Mouse (Mus musculus): Measurements from ENCODE around the gene Dbp. TPM values are rescaled to one million over a fixed set of nuclear protein-coding genes. Genes with fewer than 3 reads are reported as not detected.

Dbp gene
- polyA plus RNA-seq, 1 experiment from 2014 or later = 3.3 TPM

DNA sequence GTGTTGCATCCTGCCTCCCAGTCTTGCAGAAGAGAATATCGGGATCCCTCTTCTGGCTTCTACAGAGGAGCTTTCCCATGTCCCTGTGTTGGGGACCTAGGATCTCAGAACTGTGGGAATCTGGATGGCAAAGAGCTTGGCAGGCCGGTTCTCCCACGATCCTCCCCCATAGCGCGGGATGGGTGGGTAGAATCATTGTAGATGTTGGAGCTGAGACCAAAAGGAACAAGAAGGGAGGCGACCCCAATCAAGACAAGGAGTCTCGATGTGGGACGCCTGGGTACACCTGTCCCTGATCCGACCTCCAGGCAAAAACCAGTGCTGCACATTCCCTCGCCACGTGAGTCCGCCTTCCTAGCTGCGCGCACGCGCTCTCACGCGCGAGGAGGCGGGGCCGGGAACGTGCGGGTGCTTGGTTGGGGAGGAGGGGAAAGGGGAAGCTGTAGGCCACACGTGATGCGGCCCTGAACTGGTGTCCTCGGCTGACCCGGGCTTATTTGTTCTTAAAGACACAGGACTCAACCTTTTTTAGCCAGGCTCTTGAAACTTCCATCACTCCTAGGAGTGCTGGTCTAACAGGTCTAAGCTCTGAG, 2.6 kb downstream of the Dbp start:
- Histone ChIP-seq H3K4me1 (peaks cover 78% of the 10 kb centered on the region), H3K27me3 (replicated peaks) (no peaks in the 10 kb centered on the region), H3K36me3 (peaks cover 28% of the 10 kb centered on the region), H3K4me2 (peak overlapping the region; percentile 91), H3K9me3 (replicated peaks) (no peaks in the 10 kb centered on the region), H3K4me3 (replicated peaks) (peak overlapping the region; percentile 52), H3K9ac (replicated peaks) (peak overlapping the region; percentile 67; the same call in 1 of the 2 replicates), H3K27ac (replicated peaks) (peak overlapping the region; percentile 77)
- under 1% methylated on average over 27 of the region's 27 CpGs for WGBS
- no peak for ATAC-seq (ENCODE audit: low FRiP score)

DNA sequence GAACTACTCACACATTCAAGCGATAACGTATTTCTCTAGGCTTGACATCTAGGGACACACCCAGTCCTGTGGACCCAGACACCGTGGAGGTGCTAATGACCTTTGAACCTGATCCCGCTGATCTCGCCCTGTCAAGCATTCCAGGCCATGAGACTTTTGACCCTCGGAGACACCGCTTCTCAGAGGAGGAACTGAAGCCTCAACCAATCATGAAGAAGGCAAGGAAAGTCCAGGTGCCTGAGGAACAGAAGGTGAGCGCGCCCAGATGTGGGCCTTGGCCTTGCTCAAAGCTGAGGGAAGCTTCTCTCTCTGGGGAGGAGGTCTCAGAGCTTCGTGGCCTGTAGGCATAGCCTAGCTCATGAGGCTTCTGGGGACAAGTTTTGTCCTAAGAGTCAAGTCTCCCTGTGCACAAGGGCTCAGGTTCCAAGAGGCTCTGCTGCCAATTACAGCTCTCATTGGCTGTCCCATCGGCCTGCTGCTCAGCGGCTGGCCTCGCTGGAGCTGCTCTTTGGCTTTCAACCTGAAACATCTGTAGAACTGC, 3.4 kb downstream of the Dbp start:
- Histone ChIP-seq H3K27me3 (replicated peaks) (no peaks in the 10 kb centered on the region), H3K9ac (replicated peaks) (no peak overlapping the region), H3K9me3 (replicated peaks) (no peaks in the 10 kb centered on the region), H3K27ac (replicated peaks) (peak overlapping the region; percentile 77; the same call in 1 of the 2 replicates), H3K4me1 (peaks cover 73% of the 10 kb centered on the region), H3K36me3 (peaks cover 37% of the 10 kb centered on the region), H3K4me2 (peak overlapping the region; percentile 91), H3K4me3 (replicated peaks) (no peak overlapping the region)
- 54% methylated on average over 13 of the region's 13 CpGs for WGBS
- no peak for ATAC-seq (ENCODE audit: low FRiP score)

DNA sequence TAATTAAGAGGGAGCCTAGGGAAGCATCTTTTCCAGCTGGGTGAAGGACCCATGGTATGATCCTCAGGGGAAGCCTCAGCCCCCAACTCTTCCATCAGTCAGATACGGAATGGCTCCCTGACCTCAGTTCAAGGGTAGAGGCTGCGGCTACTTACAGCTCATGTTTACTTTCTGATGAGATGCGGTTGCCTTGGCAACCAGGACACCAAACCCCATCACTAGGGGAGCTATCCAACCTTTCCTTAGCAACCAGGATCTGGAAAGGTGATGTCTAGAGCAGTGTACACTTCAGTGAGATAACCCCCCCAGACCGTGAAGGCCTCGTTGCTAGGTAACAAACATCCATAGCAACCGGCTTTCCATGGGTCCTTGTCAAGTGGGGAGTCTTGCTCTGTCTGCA, 4.1 kb downstream of the Dbp start:
- H3K4me1 ChIP-seq = peaks cover 68% of the 10 kb centered on the region
- H3K27me3 ChIP-seq (replicated peaks) = no peaks in the 10 kb centered on the region
- WGBS = 27% methylated on average over 6 of the region's 6 CpGs
- H3K27ac ChIP-seq (replicated peaks) = peak overlapping the region; percentile 14; the same call in 1 of the 2 replicates
- H3K9ac ChIP-seq (replicated peaks) = no peak overlapping the region
- no peak for ATAC-seq (ENCODE audit: low FRiP score)
- H3K4me3 ChIP-seq (replicated peaks) = no peak overlapping the region
- no peaks in the 10 kb centered on the region for H3K9me3 ChIP-seq (replicated peaks)
- peak overlapping the region; percentile 91 for H3K4me2 ChIP-seq
- peaks cover 40% of the 10 kb centered on the region for H3K36me3 ChIP-seq

DNA sequence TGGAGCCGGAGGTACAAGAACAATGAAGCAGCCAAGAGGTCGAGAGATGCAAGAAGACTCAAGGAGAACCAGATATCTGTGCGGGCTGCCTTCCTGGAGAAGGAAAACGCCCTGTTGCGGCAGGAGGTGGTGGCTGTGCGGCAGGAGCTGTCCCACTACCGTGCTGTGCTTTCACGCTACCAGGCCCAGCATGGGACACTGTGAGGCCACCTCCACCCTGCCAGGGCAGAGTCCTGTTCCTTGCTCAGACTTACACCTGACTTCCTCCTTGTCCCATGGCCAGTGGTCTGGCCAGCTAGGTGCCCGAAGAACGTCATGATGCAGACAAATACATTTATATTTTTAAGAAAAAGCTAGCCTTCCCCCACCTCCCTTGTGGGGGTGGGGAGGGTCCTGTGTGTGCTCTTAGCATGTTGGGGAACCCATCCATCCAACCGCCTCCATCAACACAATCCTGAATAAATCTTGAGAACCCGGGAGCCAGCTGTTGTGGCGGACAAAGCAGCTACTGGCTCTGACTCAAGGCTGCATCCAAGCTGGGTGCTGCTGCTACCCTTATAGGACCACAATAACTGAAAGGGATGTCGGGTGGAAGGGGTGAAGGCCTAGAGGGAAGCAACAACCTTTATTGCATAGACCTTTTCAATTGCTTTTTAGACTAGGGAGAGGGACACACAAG, 4.9 kb downstream of the Dbp start:
- Histone ChIP-seq H3K9me3 (replicated peaks) (no peaks in the 10 kb centered on the region), H3K4me3 (replicated peaks) (no peak overlapping the region), H3K27me3 (replicated peaks) (no peaks in the 10 kb centered on the region), H3K36me3 (peaks cover 40% of the 10 kb centered on the region), H3K4me1 (peaks cover 74% of the 10 kb centered on the region), H3K27ac (replicated peaks) (peak overlapping the region; percentile 14; the same call in 1 of the 2 replicates), H3K4me2 (0 out of 2 replicates have a peak overlapping the region, but pooled peaks have one; percentile 91), H3K9ac (replicated peaks) (no peak overlapping the region)
- no peak for ATAC-seq (ENCODE audit: low FRiP score)
- WGBS = 72% methylated on average over 14 of the region's 14 CpGs

DNA sequence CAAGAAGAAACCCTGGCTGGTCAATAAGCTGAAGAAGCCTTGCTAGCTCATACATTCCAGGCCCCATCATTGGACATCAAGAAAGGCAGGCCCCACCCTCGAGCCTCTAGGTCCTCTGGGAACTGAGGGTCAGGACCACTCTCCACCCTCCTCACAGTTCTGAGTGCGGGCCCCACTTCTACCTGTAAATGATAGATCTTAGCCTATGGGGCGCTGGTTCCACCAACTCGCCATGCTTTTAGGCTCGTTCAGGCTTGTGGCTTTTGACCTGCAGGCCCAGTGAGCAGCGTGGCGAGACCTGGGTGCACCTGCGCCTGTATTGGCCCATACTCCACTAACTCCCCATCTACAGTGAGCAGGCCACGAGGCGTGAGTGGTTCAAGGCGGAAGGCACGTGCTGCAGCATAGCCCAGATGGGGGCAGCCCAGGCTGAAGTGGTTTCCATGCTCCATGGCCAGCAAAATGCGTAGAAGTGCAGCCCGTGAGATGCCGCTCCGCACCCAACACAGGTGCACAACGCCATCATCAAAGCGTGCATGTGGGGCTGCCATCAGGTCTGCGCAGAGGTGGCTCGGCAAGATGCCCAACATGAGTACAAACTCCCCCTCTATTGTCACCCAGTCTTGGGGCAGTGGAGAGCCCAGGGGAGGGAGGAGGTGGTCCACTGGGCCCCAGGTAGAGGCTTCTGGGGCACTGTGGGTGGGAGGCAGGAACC, 5.7 kb downstream of the Dbp start:
- H3K27ac ChIP-seq (replicated peaks) = no peak overlapping the region
- WGBS = 96% methylated on average over 20 of the region's 20 CpGs
- peaks cover 40% of the 10 kb centered on the region for H3K36me3 ChIP-seq
- no peak for ATAC-seq (ENCODE audit: low FRiP score)
- no peaks in the 10 kb centered on the region for H3K27me3 ChIP-seq (replicated peaks)
- no peak overlapping the region for H3K4me3 ChIP-seq (replicated peaks)
- H3K4me1 ChIP-seq = peaks cover 72% of the 10 kb centered on the region
- H3K4me2 ChIP-seq = no peak overlapping the region
- H3K9ac ChIP-seq (replicated peaks) = no peak overlapping the region
- H3K9me3 ChIP-seq (replicated peaks) = no peaks in the 10 kb centered on the region

DNA sequence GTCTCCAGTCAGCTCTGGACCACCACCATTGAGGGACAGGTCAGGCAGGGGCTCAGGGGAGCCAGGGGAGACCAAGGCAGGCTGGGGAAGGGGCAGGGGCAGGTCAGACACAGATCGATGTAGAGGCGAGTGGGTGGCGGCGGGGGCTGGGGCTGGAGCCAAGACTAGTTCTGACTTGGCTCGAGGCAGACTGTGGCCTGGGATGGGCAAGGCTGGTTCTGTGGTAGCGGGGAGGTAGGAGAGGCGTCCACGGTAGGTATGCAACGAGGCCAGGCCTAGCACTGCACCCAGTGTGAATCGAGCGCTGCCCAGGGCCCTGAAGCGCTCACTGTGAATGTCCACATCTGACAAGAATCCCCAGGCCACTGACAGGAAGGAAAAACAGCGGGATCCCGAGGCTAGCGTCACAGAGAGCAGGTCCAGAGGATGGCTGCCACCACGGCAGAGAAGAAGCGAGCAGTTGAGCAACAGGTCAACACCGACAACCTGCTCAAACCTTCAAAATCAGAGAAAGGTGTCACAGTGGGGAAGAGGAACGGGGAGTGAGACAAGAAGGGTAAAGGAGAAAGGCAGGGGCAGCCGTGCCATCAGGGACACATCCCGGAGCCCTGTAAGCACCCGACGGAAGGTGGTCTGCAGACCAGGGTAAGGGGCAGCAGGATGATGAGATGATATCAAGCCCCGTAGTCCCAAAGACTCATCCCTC, 6.6 kb downstream of the Dbp start:
- Histone ChIP-seq H3K4me3 (replicated peaks) (no peak overlapping the region), H3K9me3 (replicated peaks) (no peaks in the 10 kb centered on the region), H3K36me3 (peaks cover 40% of the 10 kb centered on the region), H3K9ac (replicated peaks) (no peak overlapping the region), H3K4me1 (peaks cover 72% of the 10 kb centered on the region), H3K4me2 (no peak overlapping the region), H3K27ac (replicated peaks) (no peak overlapping the region), H3K27me3 (replicated peaks) (no peaks in the 10 kb centered on the region)
- no peak for ATAC-seq (ENCODE audit: low FRiP score)
- 93% methylated on average over 24 of the region's 24 CpGs for WGBS

DNA sequence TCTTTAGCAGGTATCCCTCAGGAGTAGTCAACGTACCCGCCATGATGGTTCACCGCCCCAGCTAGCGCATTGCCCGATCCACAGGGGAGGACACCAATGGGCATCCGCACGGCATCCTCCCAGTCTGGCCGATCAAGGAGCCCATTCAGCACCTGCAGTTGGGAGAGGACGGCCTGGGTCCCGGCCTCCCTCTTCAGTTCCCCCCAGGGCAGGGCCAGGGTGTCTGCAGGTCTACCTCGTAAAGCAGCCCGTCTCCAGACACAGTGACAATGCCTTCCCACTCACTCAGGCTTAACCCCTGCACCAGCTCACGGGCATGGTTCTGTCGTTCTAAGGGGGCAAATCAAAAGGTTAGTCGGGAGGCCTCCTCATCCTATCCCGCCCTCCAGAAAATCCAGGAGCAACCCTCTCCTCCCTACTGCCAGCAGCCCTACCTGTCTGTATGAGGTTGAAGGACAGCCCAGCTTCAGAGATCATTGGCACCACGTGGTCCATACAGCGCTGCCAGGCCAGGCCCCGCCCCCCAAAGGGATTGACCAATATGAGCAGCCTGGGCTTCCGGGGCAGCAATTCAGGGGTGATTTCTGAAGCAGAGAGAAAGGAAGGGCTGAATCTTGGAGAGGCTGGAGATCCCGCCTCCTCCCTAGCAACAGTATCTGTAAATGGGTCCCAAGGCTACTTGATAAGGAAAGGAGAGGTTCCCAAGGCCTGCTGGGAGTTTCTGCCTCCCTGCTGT, 7.3 kb downstream of the Dbp start:
- peaks cover 72% of the 10 kb centered on the region for H3K4me1 ChIP-seq

DNA sequence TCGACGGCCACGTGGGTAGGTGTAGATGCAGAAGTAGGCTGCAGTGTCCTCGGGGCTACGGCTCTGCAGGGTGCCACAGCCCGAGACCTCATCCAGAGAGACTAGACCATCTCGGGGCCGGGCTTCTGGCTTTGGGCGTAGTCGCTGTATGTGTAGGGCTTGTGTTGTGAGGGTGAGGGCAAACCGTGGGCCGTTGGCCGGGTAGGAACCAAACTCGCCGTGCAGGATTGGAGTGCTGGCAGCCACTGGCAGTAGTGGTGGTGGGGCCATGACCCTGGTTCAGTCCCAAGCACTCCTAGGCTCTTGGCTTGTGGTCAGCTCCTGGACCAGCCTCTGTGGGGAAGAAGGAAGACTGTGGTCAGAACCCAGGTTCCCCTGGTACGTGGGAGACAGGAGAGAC, 8.5 kb downstream of the Dbp start:
- Histone ChIP-seq H3K36me3 (peaks cover 40% of the 10 kb centered on the region), H3K4me3 (replicated peaks) (no peak overlapping the region), H3K4me1 (peaks cover 61% of the 10 kb centered on the region), H3K4me2 (0 out of 2 replicates have a peak overlapping the region, but pooled peaks have one; percentile 82), H3K9ac (replicated peaks) (no peak overlapping the region), H3K9me3 (replicated peaks) (no peaks in the 10 kb centered on the region), H3K27ac (replicated peaks) (no peak overlapping the region), H3K27me3 (replicated peaks) (no peaks in the 10 kb centered on the region)
- WGBS = 96% methylated on average over 16 of the region's 16 CpGs
- ATAC-seq (ENCODE audit: low FRiP score) = no peak

More for the DNA sequence above, 7.3 kb downstream of the Dbp start:
- H3K4me2 ChIP-seq = no peak overlapping the region
- H3K4me3 ChIP-seq (replicated peaks) = no peak overlapping the region
- ATAC-seq (ENCODE audit: low FRiP score) = no peak
- 88% methylated on average over 21 of the region's 21 CpGs for WGBS
- H3K9me3 ChIP-seq (replicated peaks) = no peaks in the 10 kb centered on the region
- no peaks in the 10 kb centered on the region for H3K27me3 ChIP-seq (replicated peaks)
- H3K9ac ChIP-seq (replicated peaks) = no peak overlapping the region
- H3K36me3 ChIP-seq = peaks cover 40% of the 10 kb centered on the region
- no peak overlapping the region for H3K27ac ChIP-seq (replicated peaks)

DNA sequence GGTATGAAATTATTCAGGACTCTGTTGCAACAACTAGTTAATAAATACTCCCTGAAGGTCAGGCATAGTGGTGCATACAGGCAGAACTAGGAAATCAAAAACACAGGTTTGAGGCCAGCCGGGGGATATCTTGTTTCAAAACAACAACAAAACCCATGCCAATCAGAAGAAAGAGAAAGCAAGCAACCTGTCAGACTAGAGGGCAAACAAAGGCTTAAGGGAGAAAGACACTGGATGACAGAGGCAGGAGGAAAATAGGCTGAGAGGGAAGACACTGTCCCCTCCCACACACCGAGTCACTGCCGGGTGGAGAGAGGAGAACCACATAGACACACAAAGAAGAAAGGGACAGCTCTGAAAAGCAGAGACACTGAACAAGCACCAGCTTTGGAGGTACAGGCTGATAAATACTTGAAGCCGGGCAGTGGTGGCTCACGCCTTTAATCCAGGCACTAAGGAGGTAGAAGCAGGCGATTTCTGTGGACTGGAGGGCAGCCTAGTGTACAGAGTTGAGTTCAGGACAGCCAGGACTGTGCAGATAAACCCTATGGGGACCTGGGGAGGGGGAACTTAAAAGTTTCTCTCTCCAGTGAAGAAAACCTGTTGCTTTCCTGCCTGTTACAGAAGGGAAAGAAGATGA, 9.1 kb downstream of the Dbp start:
- Histone ChIP-seq H3K4me1 (peaks cover 61% of the 10 kb centered on the region), H3K27me3 (replicated peaks) (no peaks in the 10 kb centered on the region), H3K9ac (replicated peaks) (peak overlapping the region; percentile 75)

DNA sequence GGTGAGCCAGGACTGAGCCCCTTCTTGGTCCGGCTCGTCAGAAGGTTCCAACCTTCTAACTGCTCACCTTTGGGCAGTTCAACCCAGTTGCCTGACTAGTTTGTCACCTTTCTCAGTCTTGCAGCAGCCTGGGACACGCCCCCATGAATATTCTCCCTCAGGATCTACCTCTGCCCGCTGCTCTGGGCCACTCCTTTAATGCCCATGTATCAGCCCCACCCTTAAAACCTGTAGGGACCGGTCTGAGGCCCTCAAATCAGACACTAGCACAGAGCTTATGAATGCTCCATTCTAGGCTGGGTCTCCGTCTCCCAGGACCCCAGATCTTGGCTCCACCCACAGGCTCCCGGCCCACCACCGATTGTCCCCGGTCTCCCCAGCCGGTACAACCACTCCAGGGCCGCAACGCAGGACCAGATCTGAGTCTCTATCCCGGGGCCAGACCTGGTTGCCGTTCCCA, 9.8 kb downstream of the Dbp start:
- Histone ChIP-seq H3K36me3 (peaks cover 42% of the 10 kb centered on the region), H3K27me3 (replicated peaks) (no peaks in the 10 kb centered on the region), H3K4me3 (replicated peaks) (peak overlapping the region; percentile 79), H3K4me2 (peak overlapping the region; percentile 82), H3K9ac (replicated peaks) (peak overlapping the region; percentile 75), H3K4me1 (peaks cover 61% of the 10 kb centered on the region), H3K9me3 (replicated peaks) (no peaks in the 10 kb centered on the region), H3K27ac (replicated peaks) (peak overlapping the region; percentile 70)
- 10% methylated on average over 14 of the region's 14 CpGs for WGBS
- ATAC-seq (ENCODE audit: low FRiP score) = peak; percentile 48

More for the DNA sequence above, 9.1 kb downstream of the Dbp start:
- no peak for ATAC-seq (ENCODE audit: low FRiP score)
- Histone ChIP-seq H3K4me2 (peak overlapping the region; percentile 82), H3K27ac (replicated peaks) (no peak overlapping the region), H3K4me3 (replicated peaks) (peak overlapping the region; percentile 79), H3K9me3 (replicated peaks) (no peaks in the 10 kb centered on the region), H3K36me3 (peaks cover 40% of the 10 kb centered on the region)
- 92% methylated on average over 6 of the region's 6 CpGs for WGBS

Data from neural tube, embryonic 15.5 days (tissue).